16 mouse cellular contexts compared by ENCODE assay signal in genomic region chr3:79527921-79528320, GRCm38 (mm10). TPM values are rescaled to one million over a fixed set of nuclear protein-coding genes. Genes with fewer than 3 reads are reported as not detected.
A peak's percentile ranks its signal among the peaks of the same experiment; 100 is the strongest.
DNase-seq lines count a peak whose midpoint lies in the region; ATAC-seq lines count a peak whose summit lies in the region.
"Had no signal": no experiment of that assay in that cellular context is flagged by ENCODE, and none has a peak within 500 bp of the region (broad histone marks: within the 10 kb centered on the region; RNA-seq: fewer than 3 reads in every experiment).

No protein-coding gene starts in this region.

- no peaks in the 10 kb centered on the region for H3K36me3 ChIP-seq in kidney, embryonic 15.5 days
- no peaks in the 10 kb centered on the region for H3K36me3 ChIP-seq in forebrain, embryonic 16.5 days (ENCODE audit: control insufficient read depth, insufficient read depth)
- H3K36me3 ChIP-seq: embryonic facial prominence, embryonic 15.5 days; forebrain, embryonic 12.5 days; hindbrain, embryonic 10.5 days; midbrain, embryonic 13.5 days had no signal

- H3K4me2 ChIP-seq in kidney, embryonic 15.5 days, result no peak overlapping the region
- H3K4me2 ChIP-seq in forebrain, embryonic 16.5 days (ENCODE audit: low read length), result no peak overlapping the region
- H3K4me2 ChIP-seq: embryonic facial prominence, embryonic 15.5 days; forebrain, embryonic 12.5 days; midbrain, embryonic 13.5 days had no signal

- 63% methylated on average over 8 of the region's 8 CpGs for WGBS in kidney, embryonic 15.5 days
- 40% methylated on average over 8 of the region's 8 CpGs for WGBS in forebrain, embryonic 16.5 days

- no peak overlapping the region for H3K27ac ChIP-seq in kidney, embryonic 15.5 days
- peak overlapping the region; percentile 32; the same call in 1 of the 2 replicates for H3K27ac ChIP-seq in brown adipose tissue, adult 24 weeks (replicated peaks; ENCODE audit: low read depth, low read length)
- H3K27ac ChIP-seq in forebrain, embryonic 16.5 days (ENCODE audit: low read length), result no peak overlapping the region
- H3K27ac ChIP-seq: embryonic facial prominence, embryonic 15.5 days; forebrain, embryonic 12.5 days; hindbrain, embryonic 10.5 days; midbrain, embryonic 13.5 days had no signal

- H3K4me3 ChIP-seq in kidney, embryonic 15.5 days (replicated peaks), result no peak overlapping the region
- no peak overlapping the region for H3K4me3 ChIP-seq in brown adipose tissue, adult 24 weeks (ENCODE audit: insufficient read depth, low read depth, low read length)
- H3K4me3 ChIP-seq in forebrain, embryonic 16.5 days (replicated peaks; ENCODE audit: low read length), result no peak overlapping the region
- H3K4me3 ChIP-seq: embryonic facial prominence, embryonic 15.5 days; forebrain, embryonic 12.5 days; hindbrain, embryonic 10.5 days; midbrain, embryonic 13.5 days had no signal

- no peak overlapping the region for H3K9ac ChIP-seq in kidney, embryonic 15.5 days
- H3K9ac ChIP-seq in forebrain, embryonic 16.5 days (replicated peaks; ENCODE audit: low read depth, low read length), result no peak overlapping the region
- H3K9ac ChIP-seq: embryonic facial prominence, embryonic 15.5 days; forebrain, embryonic 12.5 days; midbrain, embryonic 13.5 days had no signal

- no peak for ATAC-seq in kidney, embryonic 15.5 days (replicated peaks; ENCODE audit: low FRiP score)
- ATAC-seq in forebrain, embryonic 16.5 days, result no peak
- ATAC-seq: intestine, embryonic 16.5 days; midbrain, embryonic 13.5 days had no signal

- H3K4me1 ChIP-seq in kidney, embryonic 15.5 days, result peaks cover 7% of the 10 kb centered on the region; the same call in 1 of the 2 replicates
- H3K4me1 ChIP-seq in brown adipose tissue, adult 24 weeks (ENCODE audit: control insufficient read depth, insufficient read depth, insufficient read length, low read length), result peaks cover 31% of the 10 kb centered on the region
- 0 out of 2 replicates have a peak, but pooled peaks cover 5% of the 10 kb centered on the region for H3K4me1 ChIP-seq in forebrain, embryonic 16.5 days (replicated peaks; ENCODE audit: control insufficient read depth, insufficient read depth, low read length)
- H3K4me1 ChIP-seq: midbrain, embryonic 13.5 days had no signal

- DNase-seq in cerebellum, adult 18-20 months, result peak; percentile 32 to 36
- DNase-seq in cerebellum, adult 9-11 months, result no peak
- DNase-seq in kidney, postnatal 10 days, result peak; percentile 34
- peak; percentile 48 for DNase-seq in lung, postnatal 14 days
- DNase-seq in cerebellum, postnatal 14 days, result no peak
- DNase-seq: cerebellum, adult 11-12 months; right cerebral cortex, postnatal 25 days; thymus, adult 18-20 months had no signal

- H3K9me3 ChIP-seq in kidney, embryonic 15.5 days (replicated peaks), result no peaks in the 10 kb centered on the region
- no peaks in the 10 kb centered on the region for H3K9me3 ChIP-seq in forebrain, embryonic 16.5 days (ENCODE audit: control insufficient read depth, low read length)
- H3K9me3 ChIP-seq: embryonic facial prominence, embryonic 15.5 days; forebrain, embryonic 12.5 days; hindbrain, embryonic 10.5 days; midbrain, embryonic 13.5 days had no signal

- no peaks in the 10 kb centered on the region for H3K27me3 ChIP-seq in kidney, embryonic 15.5 days
- H3K27me3 ChIP-seq in forebrain, embryonic 16.5 days (replicated peaks; ENCODE audit: control insufficient read depth, insufficient read depth, low read length), result no peaks in the 10 kb centered on the region
- H3K27me3 ChIP-seq: embryonic facial prominence, embryonic 15.5 days; forebrain, embryonic 12.5 days; midbrain, embryonic 13.5 days had no signal

RNA-seq across cellular contexts. Expression of gene Fnip2, which starts 39.7 kb away (rescaled TPM):
- polyA plus RNA-seq in kidney, embryonic 15.5 days (2015; fragmentation: Nextera tagmentation; extraction: Ambion mirVana), result 3.8 and 4.8 TPM in 2 replicates
- 2.7 and 4.2 TPM in 2 replicates for polyA plus RNA-seq in brown adipose tissue, adult 24 weeks (2012; ENCODE audit: insufficient read depth, insufficient read length, missing spikeins)
- 4.0 and 5.7 TPM in 2 replicates for polyA plus RNA-seq in forebrain, embryonic 16.5 days (2015; fragmentation: Nextera tagmentation; extraction: Ambion mirVana)

Comparison
In these comparisons a context has a peak if more than half of its experiments do, and no peak if none do; other contexts are left out.
1. DNase-seq: peak in cerebellum, adult 18-20 months (2 of 2), kidney, postnatal 10 days (single experiment) and lung, postnatal 14 days (single experiment); none in cerebellum, adult 9-11 months (single experiment) and cerebellum, postnatal 14 days (0 of 2).